Mouse (Mus musculus) hindbrain, embryonic 10.5 days (tissue): ENCODE data around the gene Igbp1. TPM values are rescaled to one million over a fixed set of nuclear protein-coding genes. Genes with fewer than 3 reads are reported as not detected.

Experiments used
- DNase-seq: peaks from one replicate; pipeline ENCODE4 v3.0.0-alpha.2; 2017; ENCODE audit warnings: low spot score
- H3K27ac ChIP-seq: fragments of 300-500 bp; sonication (generic); 2 replicates; pipeline ENCODE4 v1.5.1; 2016; ENCODE audit warnings: mild to moderate bottlenecking, moderate library complexity
- H3K27me3 ChIP-seq: fragments of 300-500 bp; sonication (generic); 2 replicates; pipeline ENCODE4 v1.6.1; 2016; ENCODE audit warnings: mild to moderate bottlenecking; ENCODE audit not compliant: poor library complexity, insufficient read depth, severe bottlenecking
- H3K36me3 ChIP-seq: fragments of 300-500 bp; sonication (generic); 2 replicates; pipeline ENCODE4 v1.6.1; 2016; ENCODE audit warnings: mild to moderate bottlenecking, moderate library complexity
- H3K4me1 ChIP-seq: fragments of 300-500 bp; sonication (generic); replicated peaks from 2 replicates; pipeline ENCODE4 v1.6.1; 2016; ENCODE audit warnings: mild to moderate bottlenecking
- H3K4me3 ChIP-seq: fragments of 300-500 bp; sonication (generic); 2 replicates; pipeline ENCODE4 v1.5.1; 2016; ENCODE audit warnings: mild to moderate bottlenecking, moderate library complexity
- H3K9me3 ChIP-seq: fragments of 300-500 bp; sonication (generic); 2 replicates; pipeline ENCODE4 v1.6.1; 2016; ENCODE audit warnings: mild to moderate bottlenecking, moderate library complexity
- WGBS: fragments of 180-500 bp; shearing (Covaris S2); methylation state at CpG from one replicate; pipeline ENCODE4 v1.1.7; 2016; 5-methylcytosine and 5-hydroxymethylcytosine counted together
- polyA plus RNA-seq: library from polyadenylated mRNA; unstranded; fragments of >200 nt; fragmentation: Nextera tagmentation; extraction: Ambion mirVana; gene quantifications from 2 replicates; pipeline ENCODE4 v1.2.1, GENCODE M21; 2016

The Igbp1 gene
- 36.0 and 39.2 TPM in 2 replicates for polyA plus RNA-seq

DNA sequence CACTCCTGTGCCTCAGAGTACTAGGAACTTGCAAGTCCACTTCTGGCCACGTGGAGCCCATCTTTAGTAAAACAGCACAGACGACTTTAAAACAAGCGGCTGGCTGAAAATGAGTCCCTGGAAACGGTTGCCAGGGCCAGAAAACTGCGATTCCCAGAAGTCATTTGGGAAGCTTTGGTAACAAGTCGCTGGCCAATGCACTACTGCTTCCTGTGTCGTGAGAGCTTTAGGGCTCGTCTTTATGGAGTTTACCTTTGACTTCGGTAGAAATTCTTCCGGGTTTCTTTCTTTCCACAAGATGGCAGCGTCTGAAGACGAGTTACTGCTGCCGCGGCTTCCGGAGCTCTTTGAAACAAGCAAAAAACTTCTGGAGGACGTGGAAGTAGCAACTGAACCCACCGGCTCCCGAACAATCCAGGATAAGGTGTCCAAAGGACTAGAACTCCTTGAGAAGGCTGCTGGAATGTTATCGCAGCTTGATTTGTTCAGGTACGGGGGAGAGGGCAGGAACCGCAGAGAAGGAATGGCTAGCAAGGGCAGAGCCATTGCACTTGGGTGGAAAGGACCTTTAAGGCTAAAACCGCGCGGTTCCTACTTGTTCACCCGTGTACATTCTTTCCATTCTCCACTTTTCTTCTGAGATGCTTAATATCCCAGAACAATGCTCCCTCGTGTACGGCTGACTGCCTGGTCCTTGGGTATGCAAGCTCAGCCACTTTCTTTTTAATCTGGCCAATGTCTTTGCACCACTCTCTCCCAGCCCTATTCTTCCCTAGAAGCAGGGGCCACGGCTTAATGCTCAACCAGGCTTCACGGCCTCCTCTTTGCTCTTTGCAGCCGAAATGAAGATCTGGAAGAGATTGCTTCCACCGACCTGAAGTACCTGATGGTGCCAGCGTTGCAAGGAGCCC, at the start of gene Igbp1:
Igbp1 (plus strand) TSS at position 224 of the 911 bp plus-strand sequence.
- Histone ChIP-seq H3K4me3 (peak within 1 kb of the TSS; percentile 64), H3K9me3 (no peaks in the 10 kb centered on the region), H3K4me1 (peaks cover 6% of the 10 kb centered on the region; the same call in 1 of the 2 replicates), H3K27ac (peak within 1 kb of the TSS; percentile 85), H3K36me3 (peaks cover 24% of the 10 kb centered on the region), H3K27me3 (peaks cover 22% of the 10 kb centered on the region)
- WGBS = 21% methylated on average over 32 of the region's 32 CpGs
- DNase-seq = peak; percentile 84

DNA sequence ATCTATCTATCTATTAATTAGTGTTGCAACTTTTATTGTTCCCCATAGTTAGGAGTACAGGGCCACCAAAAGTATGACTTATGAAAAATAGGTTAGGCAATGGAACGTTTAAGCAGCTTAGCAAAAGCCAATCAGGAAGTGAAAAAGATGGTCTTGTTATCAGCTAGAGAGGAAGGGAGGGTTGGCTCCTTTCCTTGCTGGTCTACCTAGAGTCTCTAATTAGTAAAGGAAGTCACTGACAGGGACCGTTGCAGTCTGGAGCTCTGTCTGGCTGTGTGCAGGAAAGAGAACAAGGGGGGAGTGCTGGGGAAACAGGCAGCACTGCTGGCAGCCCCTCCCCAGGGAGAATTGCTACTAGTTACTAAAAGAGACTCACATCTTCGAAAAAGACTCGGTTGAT, 26.0 kb upstream of the Igbp1 start:
- Histone ChIP-seq H3K9me3 (no peaks in the 10 kb centered on the region), H3K36me3 (no peaks in the 10 kb centered on the region), H3K27me3 (peaks cover 69% of the 10 kb centered on the region), H3K27ac (no peak overlapping the region), H3K4me3 (no peak overlapping the region), H3K4me1 (no peaks in the 10 kb centered on the region)
- DNase-seq = no peak
- WGBS = 78% methylated on average over 4 of the region's 4 CpGs

DNA sequence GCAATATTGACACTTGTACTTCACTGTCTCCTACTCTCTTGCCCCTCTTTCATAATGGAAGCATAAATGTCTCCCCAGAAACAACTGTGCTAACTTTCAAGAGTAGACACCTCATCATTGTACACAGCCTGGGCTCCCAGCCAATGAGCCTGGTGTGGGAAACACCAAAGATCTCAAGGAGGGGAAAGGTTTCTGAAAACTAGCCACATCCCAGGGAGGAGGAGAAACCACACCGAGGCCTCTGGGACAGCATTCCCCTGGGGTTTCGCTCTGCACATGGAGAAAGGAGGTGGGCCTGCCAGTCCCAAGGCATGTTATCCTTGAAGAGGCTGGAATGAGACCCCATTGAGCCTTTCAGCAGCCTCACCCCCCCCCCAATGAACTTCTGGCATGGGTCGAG, 24.0 kb upstream of the Igbp1 start:
- no peak for DNase-seq
- H3K36me3 ChIP-seq = no peaks in the 10 kb centered on the region
- H3K27me3 ChIP-seq = peaks cover 64% of the 10 kb centered on the region
- H3K9me3 ChIP-seq = no peaks in the 10 kb centered on the region
- H3K27ac ChIP-seq = no peak overlapping the region
- no peaks in the 10 kb centered on the region for H3K4me1 ChIP-seq
- 87% methylated on average over 3 of the region's 3 CpGs for WGBS
- H3K4me3 ChIP-seq = no peak overlapping the region

DNA sequence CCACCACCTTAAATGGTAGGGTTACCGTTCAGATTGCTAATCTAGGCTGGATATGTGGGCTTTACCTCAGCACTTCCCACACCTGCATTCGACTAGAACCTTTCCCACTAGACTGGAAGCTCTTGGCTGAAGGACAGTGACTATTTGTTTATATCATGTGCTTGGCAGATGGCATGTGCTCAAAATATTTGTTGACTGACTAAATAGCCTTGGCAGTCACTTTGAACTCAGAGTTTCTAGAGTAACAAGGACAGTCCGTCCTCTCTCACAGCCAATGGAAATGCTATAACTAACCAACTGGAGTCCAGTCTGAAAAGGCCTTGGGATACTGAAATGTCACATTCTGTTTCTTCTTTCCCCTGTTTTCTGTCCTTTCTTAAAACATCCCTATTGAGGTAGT, 22.6 kb upstream of the Igbp1 start:
- Histone ChIP-seq H3K27ac (no peak overlapping the region), H3K4me3 (no peak overlapping the region), H3K9me3 (no peaks in the 10 kb centered on the region), H3K27me3 (peaks cover 64% of the 10 kb centered on the region), H3K4me1 (no peaks in the 10 kb centered on the region), H3K36me3 (no peaks in the 10 kb centered on the region)
- no peak for DNase-seq
- 88% methylated on average over 3 of the region's 3 CpGs for WGBS

DNA sequence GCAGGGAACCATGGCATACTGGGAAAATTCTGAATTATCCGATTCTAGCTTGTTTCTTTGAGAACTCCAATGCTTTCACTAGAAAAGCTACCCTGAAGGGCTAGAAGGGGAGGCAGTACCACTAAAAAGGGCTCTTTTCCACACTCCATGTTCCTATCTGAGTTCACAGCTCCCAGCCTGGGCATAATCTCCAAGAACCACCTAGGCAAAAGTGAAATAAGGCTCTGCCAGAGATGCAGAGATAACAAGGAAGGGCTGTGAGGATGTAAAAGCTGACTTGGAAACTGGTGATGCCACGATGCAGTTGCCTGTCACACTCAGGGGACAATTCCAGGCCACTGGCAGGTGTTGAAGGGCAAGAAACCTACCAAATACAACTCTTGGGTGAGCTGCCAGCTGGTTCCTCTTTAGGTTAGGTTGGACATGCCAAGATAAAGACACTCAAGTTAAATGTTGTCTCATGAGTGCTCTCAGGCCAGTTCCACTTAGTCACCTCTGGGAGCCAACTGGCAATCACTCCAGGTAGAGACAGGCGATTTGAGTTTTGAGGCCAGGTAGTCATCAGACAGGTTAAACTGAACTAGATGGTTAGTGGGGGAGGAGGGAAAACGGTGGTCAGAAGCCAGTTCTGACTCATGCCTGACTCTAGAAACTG, 18.4 kb upstream of the Igbp1 start:
- H3K27ac ChIP-seq = no peak overlapping the region
- WGBS = 82% methylated on average over 4 of the region's 4 CpGs
- no peaks in the 10 kb centered on the region for H3K4me1 ChIP-seq
- H3K36me3 ChIP-seq = no peaks in the 10 kb centered on the region
- no peak overlapping the region for H3K4me3 ChIP-seq
- no peaks in the 10 kb centered on the region for H3K9me3 ChIP-seq
- H3K27me3 ChIP-seq = peaks cover 44% of the 10 kb centered on the region
- DNase-seq = no peak

DNA sequence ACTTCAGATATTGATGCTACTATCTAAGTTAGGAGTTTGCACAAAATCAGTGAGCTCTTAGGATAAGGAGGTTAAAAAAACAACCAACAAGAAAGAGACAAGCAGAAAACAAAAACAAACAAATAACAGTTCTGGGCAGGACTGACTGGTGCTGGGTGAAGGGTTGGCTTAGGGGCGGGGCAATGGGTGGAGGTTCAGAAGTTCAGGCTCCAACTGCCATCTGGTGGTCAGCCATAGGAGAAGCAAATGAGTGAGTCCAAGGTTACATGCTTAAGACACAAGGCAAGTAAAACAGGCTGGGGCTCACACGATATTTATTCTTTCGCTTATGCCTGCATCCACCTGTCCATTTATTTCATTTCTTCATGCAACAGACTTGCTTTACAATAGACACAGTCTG, 13.8 kb upstream of the Igbp1 start:
- Histone ChIP-seq H3K27me3 (peaks cover 19% of the 10 kb centered on the region), H3K4me1 (no peaks in the 10 kb centered on the region), H3K27ac (no peak overlapping the region), H3K36me3 (no peaks in the 10 kb centered on the region), H3K4me3 (no peak overlapping the region), H3K9me3 (no peaks in the 10 kb centered on the region)
- peak; percentile 46 for DNase-seq
- 41% methylated on average over 3 of the region's 3 CpGs for WGBS

DNA sequence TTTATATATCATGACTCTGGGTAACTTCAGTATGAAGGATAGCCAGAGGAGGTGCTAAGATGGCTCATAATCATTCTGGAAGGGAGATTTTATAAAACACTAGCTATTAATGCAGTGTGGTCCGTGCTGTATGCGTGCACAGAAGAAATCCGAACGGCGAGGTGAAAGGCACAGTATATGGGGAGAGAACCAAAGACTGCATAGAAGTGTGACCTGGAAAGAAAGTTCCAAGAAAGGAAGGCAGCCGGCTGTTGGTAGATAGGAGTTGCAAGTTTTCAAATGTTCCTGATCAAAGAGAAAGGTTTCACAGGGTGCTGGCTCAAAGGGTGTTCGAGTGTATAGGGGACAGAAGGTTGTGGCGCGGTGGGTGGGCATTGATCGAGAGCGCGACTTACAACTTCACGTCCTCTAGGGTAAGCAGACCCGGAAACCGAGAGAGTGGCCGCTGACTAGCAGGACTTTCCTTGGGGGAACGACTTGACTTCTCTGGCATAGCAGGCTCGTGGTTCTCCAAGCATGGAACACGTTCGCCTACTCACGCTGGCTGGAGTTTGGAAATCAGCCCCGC, 507 bp upstream of the Igbp1 start:
- Histone ChIP-seq H3K4me3 (peak overlapping the region; percentile 64), H3K9me3 (no peaks in the 10 kb centered on the region), H3K27ac (peak overlapping the region; percentile 50), H3K27me3 (peaks cover 22% of the 10 kb centered on the region), H3K4me1 (peaks cover 6% of the 10 kb centered on the region; the same call in 1 of the 2 replicates), H3K36me3 (peaks cover 20% of the 10 kb centered on the region)
- DNase-seq = no peak
- 23% methylated on average over 22 of the region's 22 CpGs for WGBS

DNA sequence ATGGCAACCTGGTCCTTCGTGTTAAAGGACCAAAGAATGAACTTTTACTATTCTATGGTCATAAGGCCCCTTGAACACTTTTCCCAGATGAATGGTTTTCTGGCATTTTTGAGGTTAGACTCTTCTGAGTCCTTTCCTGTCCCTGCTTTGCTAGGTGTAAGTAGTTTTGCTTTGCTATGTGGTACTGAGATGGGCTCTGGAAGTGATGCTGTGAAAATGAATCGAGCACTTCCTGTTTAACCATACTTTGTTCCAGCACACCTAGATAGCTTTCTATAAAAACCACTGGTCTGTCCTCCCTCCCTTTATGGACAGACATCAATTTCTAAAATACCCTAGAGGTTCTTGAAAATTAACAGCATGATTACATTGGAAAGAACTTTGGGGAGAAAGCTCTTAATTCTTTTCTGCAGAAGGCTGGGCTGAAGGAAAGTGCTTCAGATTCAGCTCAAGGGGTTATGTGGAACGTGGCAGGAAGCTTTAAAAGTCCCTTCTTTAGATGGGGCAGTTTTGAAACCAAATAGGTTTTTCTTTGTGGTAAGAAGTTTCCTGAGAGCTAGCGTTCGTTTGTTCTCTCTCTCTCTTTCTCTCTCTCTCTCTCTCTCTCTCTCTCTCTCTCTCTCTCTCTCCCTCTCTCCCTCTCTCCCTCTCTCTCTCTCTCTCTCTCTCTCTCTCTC, 10.2 kb downstream of the Igbp1 start:
- Histone ChIP-seq H3K36me3 (peaks cover 38% of the 10 kb centered on the region), H3K27me3 (peaks cover 27% of the 10 kb centered on the region)
- WGBS = 85% methylated on average over 5 of the region's 5 CpGs

DNA sequence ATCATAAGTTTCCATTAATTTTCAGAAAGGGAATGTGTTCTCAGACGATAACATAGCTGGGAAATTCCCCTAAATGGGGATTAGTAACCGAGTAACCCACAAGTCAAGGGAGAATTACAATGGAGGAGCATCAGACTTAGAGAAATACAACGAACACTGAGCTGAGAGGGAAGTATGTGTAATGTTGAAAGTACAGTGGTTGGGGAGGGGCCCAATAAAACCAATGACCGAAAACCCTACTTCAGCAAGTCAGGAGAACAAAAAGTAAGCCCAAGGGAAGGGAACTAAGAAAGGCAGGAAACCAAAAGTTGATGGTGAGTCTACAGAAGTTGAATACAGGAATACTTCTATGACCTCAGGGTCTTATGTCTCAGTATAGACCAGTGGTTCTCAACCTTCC, 14.1 kb downstream of the Igbp1 start:
- peaks cover 41% of the 10 kb centered on the region for H3K36me3 ChIP-seq
- no peak overlapping the region for H3K4me3 ChIP-seq
- H3K27me3 ChIP-seq = peaks cover 18% of the 10 kb centered on the region
- no peaks in the 10 kb centered on the region for H3K9me3 ChIP-seq
- no peaks in the 10 kb centered on the region for H3K4me1 ChIP-seq
- no peak overlapping the region for H3K27ac ChIP-seq
- no peak for DNase-seq
- WGBS = 89% methylated on average over 4 of the region's 4 CpGs

More for the DNA sequence above, 10.2 kb downstream of the Igbp1 start:
- Histone ChIP-seq H3K4me1 (no peaks in the 10 kb centered on the region), H3K27ac (no peak overlapping the region), H3K9me3 (no peaks in the 10 kb centered on the region), H3K4me3 (no peak overlapping the region)
- no peak for DNase-seq

DNA sequence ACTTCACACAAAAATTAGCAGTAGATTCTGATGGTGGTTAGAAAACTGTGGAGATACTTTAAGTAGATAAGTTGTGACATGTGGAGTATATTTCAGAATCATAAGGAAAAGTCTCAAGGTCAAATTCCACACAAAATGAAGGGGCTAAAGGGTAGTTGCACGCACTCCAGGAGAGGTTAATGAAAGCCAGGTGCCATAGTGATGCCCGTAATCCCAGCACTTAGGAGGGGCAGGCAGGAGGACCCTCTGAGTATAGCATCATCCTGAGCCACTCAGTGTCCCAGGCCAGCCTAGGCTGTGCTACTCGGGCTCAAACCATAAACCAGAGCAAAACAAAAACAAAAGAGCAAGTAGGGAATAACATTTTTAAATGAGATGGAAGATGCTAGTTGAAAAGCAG, 15.8 kb downstream of the Igbp1 start:
- H3K4me3 ChIP-seq = no peak overlapping the region
- 66% methylated on average over 3 of the region's 3 CpGs for WGBS
- no peaks in the 10 kb centered on the region for H3K4me1 ChIP-seq
- H3K36me3 ChIP-seq = peaks cover 37% of the 10 kb centered on the region
- no peaks in the 10 kb centered on the region for H3K9me3 ChIP-seq
- H3K27ac ChIP-seq = no peak overlapping the region
- DNase-seq = peak; percentile 4
- H3K27me3 ChIP-seq = peaks cover 20% of the 10 kb centered on the region

DNA sequence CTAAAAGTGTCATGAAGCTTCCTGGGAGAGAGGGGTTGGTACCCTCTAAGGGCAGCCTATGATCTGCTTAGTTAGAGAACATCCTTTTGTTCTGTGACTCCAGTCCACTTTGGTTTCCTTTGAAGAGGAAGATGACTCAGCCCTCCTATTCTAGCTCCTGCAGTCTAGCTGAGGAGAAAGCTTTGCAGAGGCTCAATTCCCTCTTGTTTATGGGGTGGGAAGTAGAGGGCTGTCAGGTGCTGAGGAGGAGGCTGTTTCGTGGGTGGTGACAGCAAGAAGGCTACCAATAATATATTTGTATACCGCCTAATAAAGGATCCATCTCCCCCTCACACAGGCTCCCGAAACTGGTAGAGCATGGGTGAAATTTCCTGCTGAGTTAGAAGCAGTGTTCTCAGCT, 22.6 kb downstream of the Igbp1 start:
- no peak for DNase-seq
- H3K36me3 ChIP-seq = peaks cover 37% of the 10 kb centered on the region
- H3K4me3 ChIP-seq = no peak overlapping the region
- no peaks in the 10 kb centered on the region for H3K4me1 ChIP-seq
- 84% methylated on average over 3 of the region's 3 CpGs for WGBS
- H3K27me3 ChIP-seq = peaks cover 47% of the 10 kb centered on the region
- no peak overlapping the region for H3K27ac ChIP-seq
- no peaks in the 10 kb centered on the region for H3K9me3 ChIP-seq

DNA sequence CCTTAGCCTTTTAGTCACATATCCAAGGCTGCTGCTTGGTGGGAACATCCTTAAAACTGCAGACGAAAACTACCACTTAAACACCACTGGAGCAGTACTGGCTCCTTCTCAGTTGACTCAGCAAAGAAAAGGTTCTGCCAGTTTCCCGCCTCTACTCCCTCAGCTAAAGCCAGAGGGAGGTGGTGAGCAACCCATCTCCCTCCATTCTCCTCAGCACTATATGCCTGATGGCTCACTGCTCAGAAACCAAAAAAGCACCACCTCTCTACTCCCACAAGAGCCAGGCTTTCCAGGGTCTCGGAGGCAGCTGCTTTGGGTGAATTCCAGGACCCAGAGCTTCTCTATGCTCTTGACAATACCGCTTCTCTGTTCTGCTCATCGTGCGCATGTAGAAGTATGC, 23.5 kb downstream of the Igbp1 start:
- Histone ChIP-seq H3K4me1 (no peaks in the 10 kb centered on the region), H3K27me3 (peaks cover 54% of the 10 kb centered on the region), H3K4me3 (no peak overlapping the region), H3K36me3 (peaks cover 34% of the 10 kb centered on the region), H3K27ac (no peak overlapping the region), H3K9me3 (no peaks in the 10 kb centered on the region)
- 89% methylated on average over 6 of the region's 6 CpGs for WGBS
- DNase-seq = no peak
